Mouse (Mus musculus) liver, embryonic 14.5 days (tissue): Measurements from ENCODE around the gene Pgm3. TPM values are rescaled to one million over a fixed set of nuclear protein-coding genes. Genes with fewer than 3 reads are reported as not detected.

ENCODE experiments used
- ATAC-seq: fragments of 200-750 bp; cut with Nextera tagmentation; 2 replicates; pipeline ENCODE4 v1.8.0; 2017; ENCODE audit warnings: moderate number of reproducible peaks, mild to moderate bottlenecking, moderate library complexity; ENCODE audit not compliant: insufficient read depth
- DNase-seq, 3 experiments: peaks; one replicate each; pipeline ENCODE4 v3.0.0-alpha.2; 2012 to 2013; ENCODE audit warnings: low read depth in 3 of 3, low spot score in 3 of 3
- H3K27ac ChIP-seq: fragments of 300-500 bp; sonication (generic); 2 replicates; pipeline ENCODE4 v1.5.1; 2014; ENCODE audit warnings: moderate library complexity, mild to moderate bottlenecking, control low read depth, inconsistent platforms
- H3K27me3 ChIP-seq: fragments of 300-500 bp; sonication (generic); 2 replicates; pipeline ENCODE4 v1.6.1; 2014; ENCODE audit warnings: mild to moderate bottlenecking, low read length, moderate library complexity; ENCODE audit not compliant: control insufficient read depth, insufficient read depth
- H3K36me3 ChIP-seq: fragments of 300-500 bp; sonication (generic); replicated peaks from 2 replicates; pipeline ENCODE4 v1.6.1; 2014; ENCODE audit warnings: low read depth; ENCODE audit not compliant: control insufficient read depth, insufficient read depth
- H3K4me1 ChIP-seq, 2 experiments: fragments of 200-500 bp in 1 of 2; fragments of 300-500 bp in 1 of 2; sonication (generic) in 1 of 2; replicated peaks; 2 replicates each; pipeline ENCODE4 v1.6.1; 2012 to 2014; ENCODE audit warnings: antibody characterized with exemption in 1 of 2, inconsistent platforms in 1 of 2, low read length in 1 of 2; ENCODE audit not compliant: control insufficient read depth in 2 of 2, insufficient read depth in 2 of 2
- H3K4me2 ChIP-seq: fragments of 300-500 bp; sonication (generic); 2 replicates; pipeline ENCODE4 v1.6.1; 2014; ENCODE audit warnings: low read depth, mild to moderate bottlenecking, control low read depth, moderate library complexity
- H3K4me3 ChIP-seq, 2 experiments: fragments of 200-500 bp in 1 of 2; fragments of 300-500 bp in 1 of 2; sonication (generic) in 1 of 2; 2 replicates each; pipeline ENCODE4 v1.5.1; 2012 to 2014; ENCODE audit warnings: low read depth in 2 of 2, low read length in 2 of 2, mild to moderate bottlenecking in 2 of 2, control low read depth in 1 of 2, inconsistent platforms in 1 of 2, moderate library complexity in 1 of 2; ENCODE audit not compliant: insufficient read depth in 1 of 2
- H3K9ac ChIP-seq: fragments of 300-500 bp; sonication (generic); replicated peaks from 2 replicates; pipeline ENCODE4 v1.6.1; 2014; ENCODE audit warnings: mild to moderate bottlenecking, control low read depth, moderate library complexity
- H3K9me3 ChIP-seq: fragments of 300-500 bp; sonication (generic); 2 replicates; pipeline ENCODE4 v1.6.1; 2016; ENCODE audit warnings: low read length, mixed read lengths; ENCODE audit not compliant: control insufficient read depth
- CTCF ChIP-seq: IDR thresholded peaks from 2 replicates; pipeline ENCODE4 v1.5.1; 2016; ENCODE audit warnings: antibody characterized with exemption, low read depth, control low read depth
- EP300 ChIP-seq: IDR thresholded peaks from 2 replicates; pipeline ENCODE4 v1.6.1; 2016; ENCODE audit warnings: antibody characterized with exemption, low read depth
- WGBS: fragments of 180-500 bp; shearing (Covaris S2); extraction: QIAGEN DNeasy Blood & Tissue Kit; methylation state at CpG from one replicate; pipeline ENCODE4 v1.1.7; 2014; ENCODE audit not compliant: insufficient replicate concordance; 5-methylcytosine and 5-hydroxymethylcytosine counted together
- polyA plus RNA-seq, 2 experiments: library from polyadenylated mRNA; depleted of rRNA in 1 of 2; stranded (reverse) in 1 of 2; unstranded in 1 of 2; fragments of >200 nt; fragmentation: Nextera tagmentation in 1 of 2; extraction: Ambion mirVana in 1 of 2; gene quantifications; 2 replicates each; pipeline versions ENCODE4 v1.2.1 to v1.2.3; 2012 to 2014

Pgm3 gene
- polyA plus RNA-seq (2012; rRNA removed) (4.2 and 7.0 TPM in 2 replicates), polyA plus RNA-seq (2014; fragmentation: Nextera tagmentation; extraction: Ambion mirVana) (14.9 and 16.1 TPM in 2 replicates)

DNA sequence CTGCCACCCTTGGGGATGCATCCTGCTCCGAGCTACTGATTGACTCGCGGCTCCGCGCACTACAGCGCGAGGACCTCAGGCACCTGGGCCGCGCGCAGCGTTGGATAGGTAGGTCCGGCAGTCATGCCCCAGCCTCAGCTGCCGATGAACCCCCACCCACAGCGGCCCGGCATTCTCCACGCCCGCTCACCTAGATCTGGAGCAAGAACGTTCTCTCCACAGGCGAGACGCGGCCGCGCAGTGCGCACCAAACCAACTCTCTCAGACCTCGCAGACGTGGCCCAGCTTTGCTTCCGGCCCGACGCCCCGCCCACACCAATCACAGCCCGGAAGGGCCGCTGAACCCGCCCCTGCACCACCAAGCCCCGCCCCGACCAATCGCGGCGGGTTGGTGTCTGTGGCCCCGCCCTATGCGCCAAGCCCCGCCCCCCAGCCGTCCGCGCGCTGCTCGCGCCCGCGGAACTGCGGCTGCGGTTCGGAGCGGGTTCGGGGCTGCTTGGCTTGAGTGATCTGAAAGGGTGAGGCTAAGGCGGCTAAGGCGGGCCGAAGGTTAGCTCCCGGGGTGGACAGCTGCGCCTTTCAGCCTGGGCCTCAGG lies at the start of gene Pgm3, which contains the start of gene Rwdd2a:
Pgm3 (minus strand) TSS at position 303 of the 596 bp plus-strand sequence.
Rwdd2a (plus strand) TSS at position 452 of the 596 bp plus-strand sequence.
- Histone ChIP-seq H3K9ac (peak within 1 kb of the TSS; percentile 62), H3K9me3 (no peaks in the 10 kb centered on the region), H3K4me1 (peaks cover 3 to 12% of the 10 kb centered on the region in 2 experiments), H3K27me3 (no peaks in the 10 kb centered on the region), H3K4me2 (peak within 1 kb of the TSS; percentile 85), H3K36me3 (no peaks in the 10 kb centered on the region; the same call in 1 of the 2 replicates), H3K27ac (no peak within 1 kb of the TSS), H3K4me3 (peak within 1 kb of the TSS; percentile 79 to 82)
- peak; percentile 80 to 83 (median 81) for DNase-seq
- under 1% methylated on average over 59 of the region's 59 CpGs for WGBS
- ATAC-seq: peak; percentile 96
- no peak for TF ChIP-seq CTCF
- TF ChIP-seq EP300: no peak

DNA sequence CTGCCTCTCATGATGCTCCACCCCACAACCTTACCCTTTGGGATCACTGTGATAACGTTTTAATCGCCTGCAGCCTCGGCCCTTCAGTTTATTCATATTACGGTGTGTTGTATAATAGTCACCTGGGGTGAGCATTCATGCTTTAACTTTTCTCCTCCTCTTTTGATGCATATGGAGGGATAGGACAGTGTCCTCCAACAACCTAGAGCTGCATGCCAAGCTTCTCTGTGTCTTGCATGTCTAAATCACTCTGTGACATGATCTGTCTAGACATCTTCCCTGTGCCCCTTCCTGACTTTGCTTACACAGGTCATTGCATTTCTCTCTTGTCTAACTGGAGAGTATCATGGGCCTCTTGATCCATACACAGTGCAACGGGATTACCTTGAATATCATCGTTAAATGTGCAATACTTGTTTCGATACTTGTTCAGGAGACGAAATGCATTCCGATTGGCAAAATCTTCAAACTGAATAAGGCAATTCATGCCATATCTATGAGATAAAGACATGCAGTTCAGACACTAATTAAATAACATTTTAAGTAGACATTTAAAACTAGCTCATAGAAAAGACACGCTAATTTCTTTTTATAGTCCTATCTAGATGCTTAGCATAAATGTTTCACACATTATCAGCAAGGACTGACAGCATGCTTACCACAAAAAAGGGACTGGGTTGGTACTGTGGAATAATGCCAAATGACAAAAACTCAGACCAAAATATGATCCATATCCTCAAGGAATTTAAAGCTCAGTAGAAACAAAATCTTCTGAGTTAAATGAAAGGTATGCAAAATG lies 47.9 kb upstream of the Pgm3 start:
- Histone ChIP-seq H3K9me3 (no peaks in the 10 kb centered on the region), H3K36me3 (no peaks in the 10 kb centered on the region), H3K27ac (no peak overlapping the region), H3K9ac (no peak overlapping the region), H3K4me1 (no peaks in the 10 kb centered on the region), H3K27me3 (no peaks in the 10 kb centered on the region), H3K4me2 (no peak overlapping the region), H3K4me3 (no peak overlapping the region)
- WGBS: 73% methylated on average over 10 of the region's 10 CpGs
- ATAC-seq (no peak), DNase-seq (no peak)
- TF ChIP-seq CTCF (no peak), EP300 (no peak)

DNA sequence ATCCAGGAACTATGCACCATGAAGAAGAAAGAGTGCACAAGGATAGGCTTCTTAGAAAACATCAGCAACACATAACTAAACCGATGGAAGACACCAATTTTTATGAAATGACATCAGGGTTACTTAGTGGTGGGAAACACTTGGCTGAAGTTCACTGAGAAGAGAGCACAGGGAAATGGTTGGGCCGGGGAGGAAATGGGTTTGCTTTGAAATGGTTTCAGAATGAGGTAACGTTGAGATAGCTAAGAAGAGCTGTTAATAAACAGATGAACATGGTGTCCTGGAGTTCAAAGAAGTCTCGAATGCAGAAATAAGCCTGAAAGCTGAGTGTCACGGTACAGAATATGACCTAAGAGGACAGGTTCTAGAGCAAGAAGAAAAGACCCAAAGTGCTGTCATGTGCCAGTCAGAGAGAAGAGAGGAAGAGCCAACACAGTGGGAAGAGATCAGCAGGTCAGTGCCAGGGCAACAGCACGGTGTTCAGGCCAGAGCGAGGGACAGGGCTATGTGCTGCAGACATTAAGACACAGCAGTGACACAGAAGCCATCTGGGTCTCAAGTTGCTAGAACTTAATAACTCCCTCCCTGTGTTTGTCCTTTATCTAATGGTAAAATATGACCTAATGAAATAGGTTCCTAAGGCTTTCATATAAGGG lies 46.3 kb upstream of the Pgm3 start:
- H3K27me3 ChIP-seq: no peaks in the 10 kb centered on the region
- no peak overlapping the region for H3K4me3 ChIP-seq
- H3K9me3 ChIP-seq: no peaks in the 10 kb centered on the region
- H3K27ac ChIP-seq: no peak overlapping the region
- DNase-seq (no peak), ATAC-seq (no peak)
- H3K9ac ChIP-seq: no peak overlapping the region
- WGBS: 48% methylated on average over 7 of the region's 7 CpGs
- H3K36me3 ChIP-seq: no peaks in the 10 kb centered on the region
- H3K4me2 ChIP-seq: no peak overlapping the region
- TF ChIP-seq CTCF: no peak
- TF ChIP-seq EP300: no peak
- H3K4me1 ChIP-seq: no peaks in the 10 kb centered on the region

DNA sequence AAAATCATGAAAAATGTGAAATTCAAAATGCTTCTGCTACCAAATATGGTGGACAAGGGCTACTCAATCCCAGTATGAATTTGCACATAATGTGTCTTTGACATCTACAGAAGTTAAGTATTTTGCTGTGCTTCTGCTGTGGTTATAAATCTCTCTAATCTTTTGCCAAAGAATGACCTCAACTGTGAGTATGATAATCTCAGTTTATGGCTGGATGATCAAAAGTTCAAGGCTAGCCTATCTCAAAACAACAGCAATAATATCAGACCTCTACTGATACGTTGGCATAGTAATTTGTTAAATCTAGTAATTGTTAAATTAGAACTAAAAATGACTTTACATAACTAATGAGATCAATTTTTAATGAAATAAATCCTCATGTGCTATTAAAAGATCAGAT lies 44.1 kb upstream of the Pgm3 start:
- no peak overlapping the region for H3K4me3 ChIP-seq
- H3K4me2 ChIP-seq: no peak overlapping the region
- H3K27ac ChIP-seq: no peak overlapping the region
- 48% methylated on average over 1 of the region's 1 CpGs for WGBS
- ATAC-seq (no peak), DNase-seq (no peak)
- no peaks in the 10 kb centered on the region for H3K4me1 ChIP-seq
- H3K9me3 ChIP-seq: no peaks in the 10 kb centered on the region
- H3K9ac ChIP-seq: no peak overlapping the region
- H3K36me3 ChIP-seq: no peaks in the 10 kb centered on the region
- no peaks in the 10 kb centered on the region for H3K27me3 ChIP-seq
- no peak for TF ChIP-seq CTCF
- TF ChIP-seq EP300: no peak

DNA sequence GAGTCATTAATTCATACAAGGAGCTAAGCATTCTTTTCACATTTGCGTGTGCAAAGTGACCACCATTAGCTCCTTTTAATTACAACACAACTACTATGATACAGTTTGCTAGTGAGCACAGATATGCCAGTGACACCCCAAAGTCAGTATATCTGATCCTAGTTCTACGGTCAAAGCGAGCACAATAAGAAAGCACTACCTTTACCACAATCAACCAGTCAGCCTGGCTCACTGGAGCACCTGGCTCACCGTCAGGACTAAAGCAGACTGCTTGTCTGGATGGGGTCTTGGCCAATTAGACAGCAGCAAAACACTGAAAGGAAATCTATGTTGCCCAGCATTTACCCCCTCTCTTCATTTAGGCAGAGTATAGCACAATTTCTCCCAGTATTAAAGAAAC lies 40.4 kb upstream of the Pgm3 start:
- WGBS: 70% methylated on average over 4 of the region's 4 CpGs
- Histone ChIP-seq H3K27me3 (no peaks in the 10 kb centered on the region), H3K4me1 (no peaks in the 10 kb centered on the region), H3K27ac (no peak overlapping the region), H3K9ac (no peak overlapping the region), H3K9me3 (no peaks in the 10 kb centered on the region), H3K36me3 (no peaks in the 10 kb centered on the region), H3K4me2 (no peak overlapping the region), H3K4me3 (no peak overlapping the region)
- ATAC-seq (no peak), DNase-seq (no peak)
- TF ChIP-seq CTCF (no peak), EP300 (no peak)
